Mouse (Mus musculus) kidney, embryonic 14.5 days (tissue): ENCODE measurements around the gene Zfp36l1. TPM values are rescaled to one million over a fixed set of nuclear protein-coding genes. Genes with fewer than 3 reads are reported as not detected.
"Not testable (repeated sequence)": the region's sequence is repeated elsewhere in the genome, so short reads cannot be mapped to it uniquely, and the experiment has no call there.

ENCODE experiments used
- ATAC-seq: fragments of 200-750 bp; cut with Nextera tagmentation; 2 replicates; pipeline ENCODE4 v1.8.0; 2017; ENCODE audit warnings: moderate number of reproducible peaks, mild to moderate bottlenecking, moderate TSS enrichment, moderate library complexity; ENCODE audit not compliant: low FRiP score, low TSS enrichment
- H3K27ac ChIP-seq: fragments of 300-500 bp; sonication (generic); 2 replicates; pipeline ENCODE4 v1.5.1; 2014; ENCODE audit warnings: low read depth, mild to moderate bottlenecking, low read length, moderate library complexity, mixed read lengths
- H3K27me3 ChIP-seq: fragments of 300-500 bp; sonication (generic); 2 replicates; pipeline ENCODE4 v1.6.1; 2014; ENCODE audit warnings: mild to moderate bottlenecking, low read length; ENCODE audit not compliant: control insufficient read depth, insufficient read depth
- H3K36me3 ChIP-seq: fragments of 300-500 bp; sonication (generic); 2 replicates; pipeline ENCODE4 v1.6.1; 2014; ENCODE audit warnings: low read length, mixed read lengths; ENCODE audit not compliant: control insufficient read depth, insufficient read depth
- H3K4me1 ChIP-seq: fragments of 300-500 bp; sonication (generic); 2 replicates; pipeline ENCODE4 v1.6.1; 2014; ENCODE audit warnings: low read length, mixed read lengths; ENCODE audit not compliant: control insufficient read depth, insufficient read depth
- H3K4me2 ChIP-seq: fragments of 300-500 bp; sonication (generic); replicated peaks from 2 replicates; pipeline ENCODE4 v1.6.1; 2014; ENCODE audit warnings: low read depth, mild to moderate bottlenecking, low read length
- H3K4me3 ChIP-seq: fragments of 300-500 bp; sonication (generic); 2 replicates; pipeline ENCODE4 v1.5.1; 2014; ENCODE audit warnings: mild to moderate bottlenecking, low read length
- H3K9ac ChIP-seq: fragments of 300-500 bp; sonication (generic); 2 replicates; pipeline ENCODE4 v1.6.1; 2014; ENCODE audit warnings: low read depth, mild to moderate bottlenecking, low read length, moderate library complexity
- H3K9me3 ChIP-seq: fragments of 300-500 bp; sonication (generic); 2 replicates; pipeline ENCODE4 v1.6.1; 2016; ENCODE audit warnings: low read length; ENCODE audit not compliant: control insufficient read depth
- WGBS: fragments of 180-500 bp; shearing (Covaris S2); extraction: QIAGEN DNeasy Blood & Tissue Kit; methylation state at CpG from one replicate; pipeline ENCODE4 v1.1.7; 2014; 5-methylcytosine and 5-hydroxymethylcytosine counted together
- polyA plus RNA-seq: library from polyadenylated mRNA; unstranded; fragments of >200 nt; fragmentation: Nextera tagmentation; extraction: Ambion mirVana; gene quantifications from 2 replicates; pipeline ENCODE4 v1.2.1, GENCODE M21; 2014

Zfp36l1 gene
- polyA plus RNA-seq, 1 experiment from 2014 or later: 175 TPM

- Histone ChIP-seq H3K4me2 (peak overlapping the region; percentile 85), H3K9ac (peak overlapping the region; percentile 99), H3K27ac (peak overlapping the region; percentile 98), H3K4me3 (peak overlapping the region; percentile 99), H3K36me3 (peaks cover 36% of the 10 kb centered on the region)
- H3K27me3 ChIP-seq, H3K4me1 ChIP-seq, H3K9me3 ChIP-seq, ATAC-seq: not testable (repeated sequence)
- 10% methylated on average over 11 of the region's 11 CpGs for WGBS
These were observed 3.7 kb downstream of the Zfp36l1 start for GRCm38 (mm10) chr12:80108896-80109668.

- WGBS: 87% methylated on average over 3 of the region's 3 CpGs
- Histone ChIP-seq H3K4me1 (0 out of 2 replicates have a peak, but pooled peaks cover 12% of the 10 kb centered on the region), H3K9me3 (no peaks in the 10 kb centered on the region), H3K36me3 (peaks cover 36% of the 10 kb centered on the region), H3K27ac (peak overlapping the region; percentile 13; the same call in 1 of the 2 replicates), H3K4me3 (no peak overlapping the region), H3K27me3 (no peaks in the 10 kb centered on the region), H3K4me2 (no peak overlapping the region), H3K9ac (no peak overlapping the region)
- ATAC-seq: 0 out of 2 replicates have a peak, but pooled peaks have one; percentile 5
These were observed 5.7 kb downstream of the Zfp36l1 start for GRCm38 (mm10) chr12:80106896-80107667.

- Histone ChIP-seq H3K4me1 (0 out of 2 replicates have a peak, but pooled peaks cover 12% of the 10 kb centered on the region), H3K9ac (no peak overlapping the region), H3K27ac (peak overlapping the region; percentile 13; the same call in 1 of the 2 replicates), H3K36me3 (peaks cover 34% of the 10 kb centered on the region), H3K9me3 (no peaks in the 10 kb centered on the region), H3K4me3 (no peak overlapping the region), H3K27me3 (no peaks in the 10 kb centered on the region), H3K4me2 (no peak overlapping the region)
- ATAC-seq: no peak
- 78% methylated on average over 4 of the region's 4 CpGs for WGBS
These were observed 6.5 kb downstream of the Zfp36l1 start for GRCm38 (mm10) chr12:80106138-80106895.

DNA sequence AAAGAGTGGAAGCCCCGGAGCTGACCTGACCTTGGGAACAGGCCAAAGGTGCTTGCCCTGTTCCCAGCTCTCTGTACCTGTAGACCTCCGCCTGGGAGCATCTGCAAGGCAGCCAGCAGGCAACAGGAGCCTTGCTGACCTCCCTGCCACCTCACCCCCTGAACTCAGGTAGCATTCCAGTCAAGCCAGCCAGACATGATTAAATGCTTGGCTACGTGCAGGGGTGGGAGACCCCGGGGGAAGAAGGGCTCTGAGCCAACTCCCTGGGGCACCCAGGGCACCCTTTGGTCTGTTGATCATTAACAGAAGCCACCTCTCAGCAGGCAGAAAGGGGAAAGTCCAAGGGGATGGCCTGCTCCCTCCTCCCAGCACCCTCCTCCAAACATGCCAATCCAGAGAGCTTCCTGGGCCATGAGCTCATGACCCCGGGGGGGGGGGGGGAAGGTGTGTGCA lies 9.3 kb downstream of the Zfp36l1 start:
- H3K4me2 ChIP-seq: no peak overlapping the region
- H3K27me3 ChIP-seq: no peaks in the 10 kb centered on the region
- H3K9me3 ChIP-seq: no peaks in the 10 kb centered on the region
- no peak overlapping the region for H3K9ac ChIP-seq
- peaks cover 12% of the 10 kb centered on the region; the same call in 1 of the 2 replicates for H3K36me3 ChIP-seq
- H3K4me1 ChIP-seq: peaks cover 23% of the 10 kb centered on the region; the same call in 1 of the 2 replicates
- WGBS: 26% methylated on average over 5 of the region's 5 CpGs
- H3K27ac ChIP-seq: peak overlapping the region; percentile 69
- no peak overlapping the region for H3K4me3 ChIP-seq
- ATAC-seq: peak; percentile 80

DNA sequence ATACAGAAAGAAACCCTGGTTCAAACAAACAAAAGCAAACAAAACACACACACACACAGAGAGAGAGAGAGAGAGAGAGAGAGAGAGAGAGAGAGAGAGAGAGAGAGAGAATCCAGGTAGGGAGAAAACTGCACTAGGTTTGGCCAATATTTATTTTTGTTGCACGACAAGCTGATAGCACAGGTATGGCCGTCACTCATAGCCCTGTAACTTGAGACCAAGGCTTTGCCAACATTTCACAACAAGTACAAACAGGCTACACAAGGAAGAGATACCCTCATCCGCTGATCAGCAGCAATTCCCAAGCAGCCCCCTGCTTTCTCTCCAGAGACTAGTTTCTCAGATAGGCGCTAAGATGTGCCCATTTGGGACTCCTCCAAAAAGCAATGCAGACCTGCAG lies 9.7 kb downstream of the Zfp36l1 start:
- H3K36me3 ChIP-seq: peaks cover 12% of the 10 kb centered on the region; the same call in 1 of the 2 replicates
- peaks cover 23% of the 10 kb centered on the region; the same call in 1 of the 2 replicates for H3K4me1 ChIP-seq
- peak overlapping the region; percentile 69 for H3K27ac ChIP-seq
- no peak overlapping the region for H3K4me2 ChIP-seq
- WGBS: 45% methylated on average over 4 of the region's 4 CpGs
- H3K9me3 ChIP-seq: no peaks in the 10 kb centered on the region
- no peak overlapping the region for H3K9ac ChIP-seq
- H3K4me3 ChIP-seq: no peak overlapping the region
- no peaks in the 10 kb centered on the region for H3K27me3 ChIP-seq
- ATAC-seq: 0 out of 2 replicates have a peak, but pooled peaks have one; percentile 1

DNA sequence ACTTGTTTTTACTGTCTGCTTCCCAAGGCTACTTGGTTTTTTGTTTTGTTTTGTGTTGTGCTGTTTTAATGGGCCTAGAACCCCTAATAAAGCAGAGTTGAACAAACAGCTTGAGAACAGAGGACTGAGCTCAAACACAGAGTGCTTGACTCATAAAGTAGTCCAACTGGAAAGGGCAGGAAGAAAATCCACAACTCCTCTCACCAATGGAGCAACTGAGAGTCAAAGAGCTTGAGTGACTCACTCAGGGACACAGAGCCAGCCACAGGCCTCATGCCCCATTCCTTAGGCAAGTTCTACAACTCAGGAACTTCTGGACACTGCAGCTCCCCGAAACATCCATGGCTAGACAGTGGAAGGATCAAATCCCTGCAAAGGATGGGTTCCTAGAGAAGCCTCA lies 14.0 kb downstream of the Zfp36l1 start:
- WGBS: 91% methylated on average over 1 of the region's 1 CpGs
- peak overlapping the region; percentile 14; the same call in 1 of the 2 replicates for H3K27ac ChIP-seq

GRCm38 (mm10) chr12:80096734-80097133 lies 16.1 kb downstream of the Zfp36l1 start:
- 81% methylated on average over 6 of the region's 6 CpGs for WGBS
- no peaks in the 10 kb centered on the region for H3K27me3 ChIP-seq
- no peak for ATAC-seq

More for the DNA sequence above, 14.0 kb downstream of the Zfp36l1 start:
- no peak for ATAC-seq
- Histone ChIP-seq H3K9ac (no peak overlapping the region), H3K4me1 (peaks cover 23% of the 10 kb centered on the region; the same call in 1 of the 2 replicates), H3K9me3 (no peaks in the 10 kb centered on the region), H3K27me3 (no peaks in the 10 kb centered on the region), H3K4me2 (no peak overlapping the region), H3K36me3 (no peaks in the 10 kb centered on the region), H3K4me3 (no peak overlapping the region)

GRCm38 (mm10) chr12:80092787-80093186 lies 20.0 kb downstream of the Zfp36l1 start:
- ATAC-seq: no peak
- peaks cover 29% of the 10 kb centered on the region for H3K4me1 ChIP-seq
- no peak overlapping the region for H3K4me3 ChIP-seq
- no peaks in the 10 kb centered on the region for H3K9me3 ChIP-seq
- no peak overlapping the region for H3K27ac ChIP-seq
- H3K9ac ChIP-seq: no peak overlapping the region
- H3K4me2 ChIP-seq: no peak overlapping the region
- H3K27me3 ChIP-seq: no peaks in the 10 kb centered on the region
- no peaks in the 10 kb centered on the region for H3K36me3 ChIP-seq

More at GRCm38 (mm10) chr12:80096734-80097133, 16.1 kb downstream of the Zfp36l1 start:
- no peak overlapping the region for H3K9ac ChIP-seq
- no peak overlapping the region for H3K4me3 ChIP-seq
- H3K4me2 ChIP-seq: no peak overlapping the region
- H3K4me1 ChIP-seq: peaks cover 18% of the 10 kb centered on the region; the same call in 1 of the 2 replicates
- H3K36me3 ChIP-seq: no peaks in the 10 kb centered on the region
- no peaks in the 10 kb centered on the region for H3K9me3 ChIP-seq
- no peak overlapping the region for H3K27ac ChIP-seq
